Mouse (Mus musculus): Measurements from ENCODE around the gene Fam185a. TPM values are rescaled to one million over a fixed set of nuclear protein-coding genes. Genes with fewer than 3 reads are reported as not detected.

The Fam185a gene
- total RNA-seq, 4 experiments from 2014 or later = 12.3 to 14.9 (median 14.8) TPM

DNA sequence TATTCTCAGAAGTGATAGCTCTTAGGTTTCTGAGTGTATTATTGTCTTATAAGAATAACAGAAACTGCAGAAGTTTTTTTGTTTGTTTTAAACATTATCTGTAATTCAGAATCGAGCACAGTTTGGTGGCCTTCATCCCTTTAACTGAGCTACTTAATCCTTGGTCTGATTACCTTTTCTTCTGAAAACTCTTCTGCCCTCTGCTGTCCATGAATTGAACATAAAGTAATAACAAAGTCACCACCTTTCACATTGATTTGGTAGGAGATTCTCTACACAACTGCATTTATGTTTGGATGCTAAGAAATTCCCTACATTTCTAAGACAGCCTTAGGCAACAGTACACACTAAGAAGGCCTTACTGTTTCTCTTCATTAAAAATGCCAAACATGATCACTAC lies 4.1 kb upstream of the Fam185a start:
- DNase-seq (ENCODE audit: low spot score in 2 of 2) = no peak

DNA sequence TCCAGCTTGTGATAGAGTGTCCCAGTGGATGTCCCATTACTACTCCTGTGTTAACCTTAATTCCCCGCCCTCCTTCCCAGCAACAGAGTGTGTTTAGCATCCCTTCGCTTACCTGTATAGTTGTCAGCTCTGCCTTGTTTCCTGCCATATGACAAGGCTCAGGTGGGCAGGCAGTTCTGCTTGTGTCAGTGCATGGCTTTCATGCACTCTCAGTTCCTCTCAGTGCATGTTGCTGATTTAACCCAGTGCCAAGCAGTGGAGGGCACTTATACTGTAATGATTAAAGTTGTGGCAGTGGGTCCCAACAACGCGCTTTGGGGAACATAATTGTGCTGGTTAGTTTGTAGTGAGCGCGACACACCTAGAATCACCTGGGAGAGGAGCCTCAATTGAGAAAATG lies 1.9 kb downstream of the Fam185a start:
- no peak for DNase-seq (ENCODE audit: low spot score in 2 of 2)

DNA sequence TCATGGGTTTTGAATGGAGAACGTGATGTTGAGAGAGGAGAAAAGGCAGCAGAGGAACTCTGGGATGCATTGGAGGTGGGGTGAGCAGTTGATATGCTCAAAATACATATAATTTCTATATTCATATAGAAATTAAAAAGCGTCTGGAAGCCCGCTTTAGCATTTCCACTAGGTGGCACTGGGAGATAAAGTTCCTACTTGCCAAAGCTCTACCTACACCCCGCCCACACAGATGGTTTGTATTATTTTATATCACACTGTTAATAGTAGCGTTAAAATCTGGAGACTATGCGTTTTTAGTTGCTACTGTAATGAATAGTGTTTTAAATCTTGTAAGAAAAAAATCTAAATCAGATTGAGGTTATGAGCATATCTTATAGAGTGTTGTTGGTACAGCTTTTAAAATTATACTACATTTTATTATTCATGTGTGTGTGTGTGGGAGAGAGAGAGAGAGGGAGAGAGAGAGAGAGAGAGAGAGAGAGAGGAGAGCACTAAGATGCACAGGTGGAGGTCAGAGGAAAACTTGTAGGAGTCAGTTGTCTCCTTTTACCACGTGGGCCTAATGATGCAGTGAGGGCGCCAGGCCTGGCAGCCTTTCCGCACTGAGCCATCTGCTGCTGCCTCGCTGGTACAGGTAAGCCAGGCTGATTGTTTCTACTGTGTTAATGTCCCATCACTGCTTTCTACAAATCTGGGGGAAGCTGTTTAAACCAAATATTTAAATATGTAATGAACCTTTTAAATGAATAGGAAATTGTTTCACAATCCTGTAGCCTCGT lies 9.6 kb downstream of the Fam185a start:
- peak in 1 of 2 experiments; percentile 21 for DNase-seq (ENCODE audit: low spot score in 2 of 2)

GRCm38 (mm10) chr5:21436471-21436975 lies 11.8 kb downstream of the Fam185a start:
- DNase-seq (ENCODE audit: low spot score in 2 of 2) = no peak

DNA sequence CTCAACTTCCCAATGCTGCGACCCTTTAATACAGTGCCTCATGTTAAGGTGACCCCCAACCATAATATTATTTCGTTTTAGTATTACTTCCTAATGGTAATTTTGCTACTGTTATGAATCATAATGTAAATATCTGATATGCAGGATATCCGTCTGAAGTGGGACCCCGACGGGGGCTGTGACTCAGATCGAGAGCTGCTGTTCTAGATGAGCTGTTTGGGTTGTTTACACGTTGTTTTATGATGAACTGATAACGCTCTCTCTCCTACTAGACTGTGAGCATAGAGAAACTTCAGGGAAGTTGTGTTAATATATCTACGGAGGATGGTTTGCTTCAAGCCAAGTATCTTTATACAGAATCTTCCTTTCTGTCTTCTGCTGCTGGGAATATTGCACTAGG lies 13.7 kb downstream of the Fam185a start:
- no peak for DNase-seq (ENCODE audit: low spot score in 2 of 2)

GRCm38 (mm10) chr5:21439446-21440110 lies 14.8 kb downstream of the Fam185a start:
- no peak for DNase-seq (ENCODE audit: low spot score in 2 of 2)

DNA sequence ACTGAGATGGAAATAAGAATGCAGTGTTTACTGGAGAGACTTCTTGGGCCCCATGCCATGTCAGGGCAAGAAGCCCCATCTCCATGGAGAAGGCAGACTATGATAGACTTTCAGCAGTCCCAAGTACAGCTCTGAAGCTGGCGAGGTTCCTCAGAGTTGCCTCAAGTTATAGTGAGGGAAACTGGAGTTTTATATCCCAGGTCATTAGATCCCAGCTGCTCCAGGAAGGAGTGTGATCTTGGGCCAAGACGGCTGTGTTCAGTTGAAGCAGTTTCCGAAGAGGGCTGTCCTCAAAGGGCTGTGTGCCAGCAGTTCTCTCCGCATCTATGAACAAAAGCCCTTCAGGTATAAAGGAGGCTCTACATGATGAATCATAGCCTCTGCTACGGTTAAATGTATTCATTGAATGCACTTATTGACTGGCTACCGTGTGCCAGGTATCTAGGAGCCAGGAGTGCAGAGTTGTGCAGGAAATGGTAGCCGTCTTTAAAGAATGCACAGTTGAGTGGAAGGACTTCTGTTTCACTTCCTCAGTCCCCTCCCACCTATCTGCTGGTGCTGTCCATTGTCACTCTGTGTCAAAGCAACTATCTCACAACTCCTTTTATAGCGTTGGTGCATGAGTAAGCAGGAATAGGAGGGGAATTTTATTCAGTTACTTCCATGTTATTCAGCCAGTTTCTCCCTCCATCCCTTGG lies 16.2 kb downstream of the Fam185a start:
- no peak for DNase-seq (ENCODE audit: low spot score in 2 of 2)

- no peak for DNase-seq (ENCODE audit: low spot score in 2 of 2)
These were observed 42.6 kb downstream of the Fam185a start for GRCm38 (mm10) chr5:21467387-21467786.

DNA sequence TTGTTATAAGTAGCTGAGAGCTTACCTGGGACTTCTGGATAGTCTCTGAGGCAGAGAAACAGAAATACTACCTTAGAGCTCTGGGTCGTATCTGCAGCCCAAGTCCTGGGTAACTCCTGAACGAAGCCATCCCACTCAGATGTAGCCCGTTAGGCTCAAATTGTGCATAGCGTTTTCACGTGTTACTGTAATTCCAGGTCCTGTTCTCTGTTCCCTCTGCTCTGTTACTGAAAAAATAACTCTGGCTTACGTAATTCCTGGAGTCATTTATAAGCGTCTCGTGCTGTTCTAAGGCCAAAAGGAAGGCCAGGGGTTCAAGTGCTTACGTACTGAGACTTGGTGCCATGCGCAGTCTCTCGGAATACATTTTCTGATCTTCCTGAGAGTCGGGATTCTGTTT lies 43.3 kb downstream of the Fam185a start:
- no peak for DNase-seq (ENCODE audit: low spot score in 2 of 2)

GRCm38 (mm10) chr5:21478428-21478827 lies 53.7 kb downstream of the Fam185a start:
- DNase-seq (ENCODE audit: low spot score in 2 of 2) = no peak

DNA sequence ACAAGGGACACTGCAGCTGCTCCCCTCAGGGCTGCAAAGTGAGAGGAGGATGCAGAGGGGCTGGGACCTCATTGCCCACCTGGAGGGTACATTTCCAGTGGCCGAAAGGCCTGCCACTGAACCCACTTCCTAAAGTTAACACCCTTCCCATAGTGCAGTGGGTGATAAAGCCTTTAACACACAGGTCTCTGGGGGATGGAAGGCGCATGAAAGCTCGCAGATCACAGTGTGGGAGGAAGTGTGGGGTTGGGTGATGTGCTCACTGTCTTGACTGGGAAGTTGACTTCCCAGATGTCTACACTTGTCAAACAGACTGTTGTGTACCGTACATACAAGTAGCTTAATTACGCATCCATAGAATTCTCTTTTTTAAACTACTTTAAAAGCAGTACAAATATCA lies 55.0 kb downstream of the Fam185a start:
- no peak for DNase-seq (ENCODE audit: low spot score in 2 of 2)

DNA sequence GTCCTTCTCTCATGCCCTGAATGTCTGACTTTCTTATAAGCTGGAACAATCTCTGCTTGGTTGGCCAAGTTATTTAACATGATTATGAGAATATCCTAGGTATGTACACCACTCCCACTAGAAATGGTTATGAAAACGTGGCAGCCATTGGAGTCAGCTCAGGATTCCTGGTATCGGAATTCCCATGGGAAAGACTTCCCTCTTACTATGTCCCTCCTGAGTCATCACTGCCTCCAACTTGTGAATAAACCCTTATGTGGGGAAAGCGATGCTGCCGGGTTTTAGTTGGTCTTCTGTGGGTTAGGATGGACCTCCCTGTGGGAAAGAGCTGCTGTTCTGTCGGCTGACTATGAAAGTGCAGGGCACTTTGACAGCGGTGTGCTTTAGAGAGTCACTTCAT lies 56.8 kb downstream of the Fam185a start:
- no peak for DNase-seq (ENCODE audit: low spot score in 2 of 2)

DNA sequence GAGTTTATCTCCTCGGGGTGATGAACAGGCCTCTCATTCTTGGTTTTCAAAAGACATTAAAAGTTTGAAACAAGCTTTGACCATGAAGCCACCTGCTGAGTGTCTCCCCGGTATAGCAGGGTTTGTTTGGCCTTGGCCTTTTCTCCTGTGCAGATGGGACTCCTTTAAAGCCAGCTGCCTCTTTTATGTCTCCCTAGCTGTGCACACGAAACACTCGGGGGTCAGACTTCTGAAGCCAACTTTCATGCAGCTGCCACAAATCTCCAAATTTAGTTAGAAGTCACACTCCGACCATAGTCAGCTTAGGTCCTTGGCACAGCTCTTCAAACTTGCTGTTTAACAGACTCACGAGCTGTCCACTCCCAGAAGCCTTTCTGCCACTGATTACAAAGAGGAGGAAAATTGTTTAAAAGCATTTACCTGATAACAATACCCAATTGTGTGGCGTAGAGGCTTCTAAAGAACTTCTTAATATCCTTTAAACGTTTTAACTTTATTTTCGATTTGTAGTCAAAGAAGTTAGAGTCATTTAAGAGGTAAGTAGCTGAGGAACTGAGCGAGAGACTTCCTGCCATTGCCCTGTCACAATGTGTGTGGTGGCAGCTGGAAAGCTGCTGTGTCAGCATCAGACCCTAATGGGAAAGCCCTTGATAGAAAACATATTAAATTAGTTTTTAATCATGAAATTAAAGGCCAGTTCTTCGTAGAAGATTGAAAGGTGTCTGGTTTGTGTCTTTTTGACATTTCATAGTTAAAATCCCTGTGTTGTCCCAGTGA lies 57.9 kb downstream of the Fam185a start:
- DNase-seq (ENCODE audit: low spot score in 2 of 2) = no peak

DNA sequence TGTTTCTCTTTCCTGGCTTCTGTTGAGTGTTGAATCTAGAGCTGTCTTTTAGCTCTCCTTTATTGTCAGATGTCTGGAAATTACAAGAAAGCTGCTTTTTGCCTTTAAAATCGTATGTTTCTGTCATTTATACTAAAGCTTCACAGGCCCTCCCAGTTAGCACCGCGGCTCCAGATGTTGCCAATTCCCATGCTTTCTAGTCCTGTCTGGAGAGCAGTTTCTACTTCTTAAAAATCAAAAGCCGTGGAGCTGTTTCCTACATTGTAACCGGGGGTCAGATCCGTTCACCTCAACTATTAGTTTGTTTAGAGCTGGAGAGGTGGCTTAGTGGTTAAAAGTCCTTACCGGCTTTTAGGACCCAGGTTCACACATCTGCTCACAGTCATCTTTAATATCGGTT lies 58.5 kb downstream of the Fam185a start:
- no peak for DNase-seq (ENCODE audit: low spot score in 2 of 2)

- DNase-seq (ENCODE audit: low spot score in 2 of 2) = no peak
These were observed 60.6 kb downstream of the Fam185a start for GRCm38 (mm10) chr5:21485197-21485829.

DNA sequence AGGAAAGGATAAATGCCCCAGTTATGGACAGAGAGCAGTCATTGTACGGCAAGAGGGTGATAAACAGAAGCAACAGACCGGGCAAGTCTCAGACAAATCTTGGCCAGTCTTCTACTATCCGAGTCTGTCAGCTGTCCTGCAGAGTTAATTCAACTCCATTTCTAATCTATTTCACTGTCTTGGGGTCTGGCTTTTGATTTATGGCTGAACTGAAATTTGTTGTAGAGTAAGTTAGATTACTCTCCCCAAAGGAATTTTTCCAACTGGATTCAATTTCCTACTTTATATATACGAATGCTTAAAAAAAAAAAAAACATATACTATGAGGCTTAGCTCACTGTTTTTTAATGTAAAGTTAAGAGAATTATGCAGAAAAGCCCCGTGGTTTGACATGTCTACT lies 62.0 kb downstream of the Fam185a start:
- no peak for DNase-seq (ENCODE audit: low spot score in 2 of 2)

- DNase-seq (ENCODE audit: low spot score in 2 of 2) = no peak
These were observed 62.5 kb downstream of the Fam185a start for GRCm38 (mm10) chr5:21487306-21487705.

DNA sequence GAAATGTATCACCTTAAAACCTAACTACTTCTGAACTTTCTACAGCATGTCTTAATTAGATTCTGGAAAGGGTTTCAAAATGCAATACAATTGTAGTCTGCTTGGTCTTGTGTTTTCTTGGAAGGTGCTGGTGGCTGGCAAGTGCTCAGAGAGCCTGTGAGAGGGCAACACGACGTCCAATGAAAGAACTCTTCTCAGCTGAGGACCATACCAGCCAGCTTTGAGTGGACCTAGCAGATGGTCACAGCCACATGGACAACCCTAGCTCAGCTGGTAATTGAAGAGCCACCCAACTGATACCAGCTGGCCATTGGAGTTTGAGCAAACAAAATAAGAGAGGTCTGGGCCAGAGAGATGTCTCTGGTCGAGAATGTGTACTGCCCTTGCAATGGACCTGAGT lies 63.0 kb downstream of the Fam185a start:
- DNase-seq (ENCODE audit: low spot score in 2 of 2) = no peak

DNA sequence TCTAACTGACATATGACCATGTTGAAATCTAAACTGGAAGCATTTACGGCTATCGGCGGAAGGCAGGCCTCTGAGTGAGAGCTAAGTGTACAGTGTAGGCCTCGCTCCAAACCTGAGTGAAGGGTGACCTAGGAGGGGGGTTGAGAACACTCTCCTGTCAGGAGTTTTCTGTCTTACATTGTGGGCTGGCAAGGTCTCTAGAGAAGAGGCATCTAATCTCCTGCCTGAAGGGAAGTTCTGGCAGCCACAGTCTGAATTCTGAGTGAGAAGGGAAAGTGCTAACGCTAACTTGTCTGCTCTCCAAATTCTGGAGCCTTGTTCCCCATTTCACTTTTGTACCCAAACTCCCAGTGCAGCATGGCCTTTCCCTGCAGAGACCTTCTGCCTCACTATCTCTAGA lies 63.7 kb downstream of the Fam185a start:
- no peak for DNase-seq (ENCODE audit: low spot score in 2 of 2)

- no peak for DNase-seq (ENCODE audit: low spot score in 2 of 2)
These were observed 64.4 kb downstream of the Fam185a start for GRCm38 (mm10) chr5:21489135-21489534.

DNA sequence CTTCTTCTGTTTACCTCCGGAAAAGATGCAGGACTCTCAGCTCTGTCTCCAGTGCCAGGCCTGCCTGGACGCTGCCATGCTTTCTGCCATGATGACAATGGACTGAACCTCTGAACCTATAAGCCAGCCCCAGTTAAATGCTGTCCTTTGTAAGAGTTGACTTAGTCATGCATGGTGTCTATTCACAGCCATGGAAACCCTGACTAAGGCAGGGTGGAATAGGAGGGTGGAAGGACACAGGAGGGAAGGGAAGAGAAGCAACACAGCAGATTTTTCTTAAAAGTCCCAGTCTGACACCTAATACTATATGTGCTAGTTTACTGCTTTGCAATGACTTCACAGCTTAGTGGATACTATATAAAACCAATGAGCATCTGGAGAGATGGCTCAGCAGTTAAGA lies 66.7 kb downstream of the Fam185a start:
- DNase-seq (ENCODE audit: low spot score in 2 of 2) = no peak

Measured in layer of hippocampus, adult 8-10 months (tissue).